Mouse (Mus musculus) intestine, embryonic 16.5 days (tissue): ENCODE measurements around the gene Pbrm1. TPM values are rescaled to one million over a fixed set of nuclear protein-coding genes. Genes with fewer than 3 reads are reported as not detected.

Source experiments
- ATAC-seq: fragments of 200-750 bp; cut with Nextera tagmentation; 2 replicates; pipeline ENCODE4 v1.8.0; 2017; ENCODE audit warnings: moderate TSS enrichment, moderate library complexity
- H3K27ac ChIP-seq: fragments of 300-500 bp; sonication (generic); 2 replicates; pipeline ENCODE4 v1.5.1; 2014; ENCODE audit warnings: mild to moderate bottlenecking, low read length
- H3K27me3 ChIP-seq: fragments of 300-500 bp; sonication (generic); replicated peaks from 2 replicates; pipeline ENCODE4 v1.6.1; 2014; ENCODE audit warnings: low read length, control low read depth, mixed read lengths; ENCODE audit not compliant: control insufficient read depth, insufficient read depth
- H3K36me3 ChIP-seq: fragments of 300-500 bp; sonication (generic); 2 replicates; pipeline ENCODE4 v1.6.1; 2014; ENCODE audit warnings: low read length, control low read depth; ENCODE audit not compliant: control insufficient read depth, insufficient read depth
- H3K4me1 ChIP-seq: fragments of 300-500 bp; sonication (generic); 2 replicates; pipeline ENCODE4 v1.6.1; 2014; ENCODE audit warnings: low read length, control low read depth, mixed read lengths; ENCODE audit not compliant: control insufficient read depth, insufficient read depth
- H3K4me2 ChIP-seq: fragments of 300-500 bp; sonication (generic); 2 replicates; pipeline ENCODE4 v1.6.1; 2014; ENCODE audit warnings: low read depth, low read length, control low read depth
- H3K4me3 ChIP-seq: fragments of 300-500 bp; sonication (generic); 2 replicates; pipeline ENCODE4 v1.5.1; 2014; ENCODE audit warnings: mild to moderate bottlenecking, low read length
- H3K9ac ChIP-seq: fragments of 300-500 bp; sonication (generic); 2 replicates; pipeline ENCODE4 v1.6.1; 2014; ENCODE audit warnings: low read depth, low read length
- H3K9me3 ChIP-seq: fragments of 300-500 bp; sonication (generic); 2 replicates; pipeline ENCODE4 v1.6.1; 2016; ENCODE audit warnings: low read length, control low read depth; ENCODE audit not compliant: control insufficient read depth
- WGBS: fragments of 180-500 bp; shearing (Covaris S2); extraction: QIAGEN DNeasy Blood & Tissue Kit; methylation state at CpG from one replicate; pipeline ENCODE4 v1.1.7; 2014; 5-methylcytosine and 5-hydroxymethylcytosine counted together
- polyA plus RNA-seq: library from polyadenylated mRNA; unstranded; fragments of >200 nt; fragmentation: Nextera tagmentation; extraction: Ambion mirVana; gene quantifications from 2 replicates; pipeline ENCODE4 v1.2.1, GENCODE M21; 2015

Pbrm1 gene
- polyA plus RNA-seq, 1 experiment from 2014 or later = 79.2 TPM

- no peak overlapping the region for H3K4me3 ChIP-seq
- H3K36me3 ChIP-seq = peaks cover 34% of the 10 kb centered on the region
- H3K27ac ChIP-seq = no peak overlapping the region
- no peaks in the 10 kb centered on the region for H3K9me3 ChIP-seq
- H3K9ac ChIP-seq = no peak overlapping the region
- no peaks in the 10 kb centered on the region for H3K27me3 ChIP-seq
- no peak overlapping the region for H3K4me2 ChIP-seq
- 94% methylated on average over 34 of the region's 34 CpGs for WGBS
- H3K4me1 ChIP-seq = peaks cover 22% of the 10 kb centered on the region
- ATAC-seq = no peak
Observed at GRCm38 (mm10) chr14:31135495-31136410, 116.8 kb downstream of the Pbrm1 start.

GRCm38 (mm10) chr14:31136411-31137280, 117.7 kb downstream of the Pbrm1 start:
- 90% methylated on average over 26 of the region's 26 CpGs for WGBS
- Histone ChIP-seq H3K27me3 (no peaks in the 10 kb centered on the region), H3K27ac (no peak overlapping the region), H3K9ac (no peak overlapping the region), H3K4me3 (no peak overlapping the region), H3K4me1 (peaks cover 22% of the 10 kb centered on the region), H3K4me2 (no peak overlapping the region), H3K36me3 (peaks cover 34% of the 10 kb centered on the region), H3K9me3 (no peaks in the 10 kb centered on the region)
- ATAC-seq = no peak

GRCm38 (mm10) chr14:31137281-31137595, 118.3 kb downstream of the Pbrm1 start:
- H3K27me3 ChIP-seq = no peaks in the 10 kb centered on the region
- 87% methylated on average over 10 of the region's 10 CpGs for WGBS
- H3K9me3 ChIP-seq = no peaks in the 10 kb centered on the region
- no peak overlapping the region for H3K27ac ChIP-seq
- H3K4me3 ChIP-seq = no peak overlapping the region
- no peak overlapping the region for H3K4me2 ChIP-seq
- peaks cover 37% of the 10 kb centered on the region for H3K36me3 ChIP-seq
- H3K9ac ChIP-seq = no peak overlapping the region
- peaks cover 16% of the 10 kb centered on the region for H3K4me1 ChIP-seq
- no peak for ATAC-seq

- 77% methylated on average over 11 of the region's 11 CpGs for WGBS
- no peak overlapping the region for H3K4me2 ChIP-seq
- H3K36me3 ChIP-seq = peaks cover 38% of the 10 kb centered on the region
- H3K9me3 ChIP-seq = no peaks in the 10 kb centered on the region
- H3K9ac ChIP-seq = no peak overlapping the region
- H3K27ac ChIP-seq = no peak overlapping the region
- no peak for ATAC-seq
- no peak overlapping the region for H3K4me3 ChIP-seq
- no peaks in the 10 kb centered on the region for H3K27me3 ChIP-seq
- peaks cover 11% of the 10 kb centered on the region for H3K4me1 ChIP-seq
Observed at GRCm38 (mm10) chr14:31137791-31138190, 118.9 kb downstream of the Pbrm1 start.

- no peak overlapping the region for H3K4me2 ChIP-seq
- WGBS = 87% methylated on average over 24 of the region's 35 CpGs
- no peaks in the 10 kb centered on the region for H3K27me3 ChIP-seq
- no peaks in the 10 kb centered on the region for H3K9me3 ChIP-seq
- ATAC-seq = no peak
- H3K36me3 ChIP-seq = peaks cover 41% of the 10 kb centered on the region
- no peak overlapping the region for H3K9ac ChIP-seq
- H3K27ac ChIP-seq = no peak overlapping the region
- H3K4me1 ChIP-seq = peaks cover 6% of the 10 kb centered on the region
- no peak overlapping the region for H3K4me3 ChIP-seq
Observed at GRCm38 (mm10) chr14:31138219-31138896, 119.4 kb downstream of the Pbrm1 start.

GRCm38 (mm10) chr14:31138897-31139429, 120.0 kb downstream of the Pbrm1 start:
- Histone ChIP-seq H3K4me2 (no peak overlapping the region), H3K27ac (no peak overlapping the region), H3K9ac (no peak overlapping the region), H3K9me3 (no peaks in the 10 kb centered on the region), H3K4me3 (no peak overlapping the region), H3K4me1 (no peaks in the 10 kb centered on the region), H3K27me3 (no peaks in the 10 kb centered on the region), H3K36me3 (peaks cover 41% of the 10 kb centered on the region)
- 89% methylated on average over 9 of the region's 9 CpGs for WGBS
- no peak for ATAC-seq

- H3K4me1 ChIP-seq = no peaks in the 10 kb centered on the region
- no peaks in the 10 kb centered on the region for H3K9me3 ChIP-seq
- ATAC-seq = no peak
- H3K27ac ChIP-seq = no peak overlapping the region
- 90% methylated on average over 12 of the region's 12 CpGs for WGBS
- H3K36me3 ChIP-seq = peaks cover 41% of the 10 kb centered on the region
- H3K4me2 ChIP-seq = no peak overlapping the region
- H3K27me3 ChIP-seq = no peaks in the 10 kb centered on the region
- no peak overlapping the region for H3K4me3 ChIP-seq
- no peak overlapping the region for H3K9ac ChIP-seq
Observed at GRCm38 (mm10) chr14:31139666-31140065, 120.7 kb downstream of the Pbrm1 start.

- no peak overlapping the region for H3K27ac ChIP-seq
- no peak overlapping the region for H3K9ac ChIP-seq
- WGBS = 90% methylated on average over 15 of the region's 15 CpGs
- H3K36me3 ChIP-seq = peaks cover 41% of the 10 kb centered on the region
- H3K4me1 ChIP-seq = no peaks in the 10 kb centered on the region
- no peak for ATAC-seq
- H3K4me2 ChIP-seq = no peak overlapping the region
- H3K9me3 ChIP-seq = no peaks in the 10 kb centered on the region
- H3K27me3 ChIP-seq = no peaks in the 10 kb centered on the region
- no peak overlapping the region for H3K4me3 ChIP-seq
Observed at GRCm38 (mm10) chr14:31140141-31140540, 121.2 kb downstream of the Pbrm1 start.

GRCm38 (mm10) chr14:31141011-31141410, 122.1 kb downstream of the Pbrm1 start:
- Histone ChIP-seq H3K9me3 (no peaks in the 10 kb centered on the region), H3K27ac (no peak overlapping the region), H3K4me3 (no peak overlapping the region), H3K4me1 (no peaks in the 10 kb centered on the region), H3K36me3 (peaks cover 35% of the 10 kb centered on the region), H3K27me3 (no peaks in the 10 kb centered on the region), H3K9ac (no peak overlapping the region), H3K4me2 (no peak overlapping the region)
- WGBS = 95% methylated on average over 14 of the region's 14 CpGs
- no peak for ATAC-seq
